In genomic region chr9:32731787-32732186, GRCm38 (mm10) we compare ENCODE assay signal across 17 mouse cellular contexts.
DNase-seq lines count a peak whose midpoint lies in the region; ATAC-seq and TF ChIP-seq lines count a peak whose summit lies in the region.
"Had no signal": no experiment of that assay in that cellular context is flagged by ENCODE, and none has a peak within 500 bp of the region (broad histone marks: within the 10 kb centered on the region; RNA-seq: fewer than 3 reads in every experiment).

No protein-coding gene starts in this region.

- H3K27ac ChIP-seq in kidney, adult 2 months (ENCODE audit: insufficient read depth, low read depth, low read length) = peak overlapping the region; percentile 43
- peak overlapping the region; percentile 81 for H3K27ac ChIP-seq in thymus, adult 2 months (ENCODE audit: control insufficient read depth, insufficient read depth, low read length)
- H3K27ac ChIP-seq in intestine, embryonic 15.5 days = no peak overlapping the region
- 0 out of 2 replicates have a peak overlapping the region, but pooled peaks have one; percentile 40 for H3K27ac ChIP-seq in stomach, postnatal 0 days (replicated peaks)
- H3K27ac ChIP-seq: embryonic facial prominence, embryonic 15.5 days; forebrain, embryonic 12.5 days; hindbrain, embryonic 15.5 days; midbrain, embryonic 13.5 days had no signal

- TF ChIP-seq POLR2A in kidney, adult 2 months (IDR thresholded peaks at IDR 0.05; ENCODE audit: low read depth, low read length) = no peak
- TF ChIP-seq POLR2A in thymus, adult 2 months (IDR thresholded peaks at IDR 0.05; ENCODE audit: control insufficient read depth, extremely low read depth, insufficient read depth, low read length, poor library complexity) = no peak

- no peak for TF ChIP-seq EP300 in stomach, postnatal 0 days (optimal IDR thresholded peaks at IDR 0.05)

- 33% methylated on average over 9 of the region's 9 CpGs for WGBS in kidney, adult 2 months
- 78% methylated on average over 9 of the region's 9 CpGs for WGBS in thymus, adult 2 months
- 37% methylated on average over 9 of the region's 9 CpGs for WGBS in intestine, embryonic 15.5 days
- 49% methylated on average over 9 of the region's 9 CpGs for WGBS in stomach, postnatal 0 days

- H3K4me2 ChIP-seq in intestine, embryonic 15.5 days (replicated peaks) = peak overlapping the region; percentile 15; the same call in 1 of the 2 replicates
- H3K4me2 ChIP-seq in stomach, postnatal 0 days (replicated peaks; ENCODE audit: low read depth) = 0 out of 2 replicates have a peak overlapping the region, but pooled peaks have one; percentile 14
- H3K4me2 ChIP-seq: embryonic facial prominence, embryonic 15.5 days; forebrain, embryonic 12.5 days; hindbrain, embryonic 15.5 days; midbrain, embryonic 13.5 days had no signal

- H3K9me3 ChIP-seq in intestine, embryonic 15.5 days = no peaks in the 10 kb centered on the region
- no peaks in the 10 kb centered on the region for H3K9me3 ChIP-seq in stomach, postnatal 0 days (ENCODE audit: control insufficient read depth, low read length)
- H3K9me3 ChIP-seq: embryonic facial prominence, embryonic 15.5 days; forebrain, embryonic 12.5 days; hindbrain, embryonic 15.5 days; midbrain, embryonic 13.5 days had no signal

- TF ChIP-seq CTCF in kidney, adult 2 months (conservative IDR thresholded peaks at IDR 0.05; ENCODE audit: insufficient read depth, insufficient read length, low read depth, low read length) = no peak
- TF ChIP-seq CTCF in thymus, adult 2 months (IDR thresholded peaks at IDR 0.05; ENCODE audit: borderline replicate concordance, control insufficient read depth, extremely low read depth, insufficient read depth, low read length, poor library complexity) = no peak
- TF ChIP-seq CTCF in stomach, postnatal 0 days (IDR thresholded peaks at IDR 0.05; ENCODE audit: low read depth) = no peak

- peaks cover 4% of the 10 kb centered on the region; the same call in 1 of the 2 replicates for H3K4me1 ChIP-seq in kidney, adult 2 months (ENCODE audit: control insufficient read depth, insufficient read depth, low read length)
- H3K4me1 ChIP-seq in thymus, adult 2 months (replicated peaks; ENCODE audit: control insufficient read depth, insufficient read depth, low read length) = peaks cover 49% of the 10 kb centered on the region
- no peaks in the 10 kb centered on the region for H3K4me1 ChIP-seq in intestine, embryonic 15.5 days (replicated peaks)
- H3K4me1 ChIP-seq in stomach, postnatal 0 days (replicated peaks; ENCODE audit: control insufficient read depth, insufficient read depth) = no peaks in the 10 kb centered on the region
- H3K4me1 ChIP-seq: embryonic facial prominence, embryonic 15.5 days; forebrain, embryonic 12.5 days; hindbrain, embryonic 15.5 days; midbrain, embryonic 13.5 days had no signal

- H3K4me3 ChIP-seq in kidney, adult 2 months (ENCODE audit: insufficient read depth, low read depth, low read length) = no peak overlapping the region
- H3K4me3 ChIP-seq in thymus, adult 2 months (ENCODE audit: control insufficient read depth, insufficient read depth, low read length) = no peak overlapping the region
- H3K4me3 ChIP-seq in intestine, embryonic 15.5 days (replicated peaks) = no peak overlapping the region
- H3K4me3 ChIP-seq in stomach, postnatal 0 days (ENCODE audit: low read depth, low read length) = no peak overlapping the region
- H3K4me3 ChIP-seq: embryonic facial prominence, embryonic 15.5 days; forebrain, embryonic 12.5 days; hindbrain, embryonic 15.5 days; midbrain, embryonic 13.5 days; myocyte had no signal

- H3K27me3 ChIP-seq in kidney, adult 2 months (replicated peaks; ENCODE audit: control insufficient read depth, insufficient read depth, low read length) = no peaks in the 10 kb centered on the region
- H3K27me3 ChIP-seq in thymus, adult 2 months (ENCODE audit: control insufficient read depth, insufficient read depth, low read length) = no peaks in the 10 kb centered on the region
- H3K27me3 ChIP-seq in intestine, embryonic 15.5 days (replicated peaks) = no peaks in the 10 kb centered on the region
- no peaks in the 10 kb centered on the region for H3K27me3 ChIP-seq in stomach, postnatal 0 days (ENCODE audit: control insufficient read depth, insufficient read depth, low read length)
- H3K27me3 ChIP-seq: embryonic facial prominence, embryonic 15.5 days; hindbrain, embryonic 15.5 days; midbrain, embryonic 13.5 days had no signal

- no peaks in the 10 kb centered on the region for H3K36me3 ChIP-seq in kidney, adult 2 months (ENCODE audit: control insufficient read depth, insufficient read depth, low read length)
- peaks cover 100% of the 10 kb centered on the region for H3K36me3 ChIP-seq in thymus, adult 2 months (ENCODE audit: control insufficient read depth, insufficient read depth, low read length)
- H3K36me3 ChIP-seq in intestine, embryonic 15.5 days = no peaks in the 10 kb centered on the region
- no peaks in the 10 kb centered on the region for H3K36me3 ChIP-seq in stomach, postnatal 0 days (ENCODE audit: control insufficient read depth, insufficient read depth, low read length)
- H3K36me3 ChIP-seq: forebrain, embryonic 12.5 days; G1E; hindbrain, embryonic 15.5 days; midbrain, embryonic 13.5 days had no signal

- no peak for DNase-seq in kidney, adult 2 months
- DNase-seq in kidney, adult 18-20 months = no peak
- DNase-seq in thymus, adult 2 months = no peak
- DNase-seq in thymus, postnatal 25 days = no peak
- no peak for DNase-seq in stomach, postnatal 0 days (ENCODE audit: low spot score)
- no peak for DNase-seq in adrenal gland, adult 8-10 months
- DNase-seq: adrenal gland, postnatal 14 days; cerebellum, adult 8-10 months; heart, postnatal 10 days had no signal

- no peak overlapping the region for H3K9ac ChIP-seq in intestine, embryonic 15.5 days
- H3K9ac ChIP-seq in stomach, postnatal 0 days (ENCODE audit: low read length) = no peak overlapping the region
- H3K9ac ChIP-seq: embryonic facial prominence, embryonic 15.5 days; forebrain, embryonic 12.5 days; hindbrain, embryonic 15.5 days; midbrain, embryonic 13.5 days had no signal

- ATAC-seq in intestine, embryonic 15.5 days = peak; percentile 66
- ATAC-seq in stomach, postnatal 0 days (ENCODE audit: low FRiP score, low TSS enrichment) = peak; percentile 24; the same call in 1 of the 2 replicates
- no peak for ATAC-seq in frontal cortex, adult (ENCODE audit: low TSS enrichment)
- ATAC-seq: midbrain, embryonic 13.5 days had no signal
